9 mouse cellular contexts compared by ENCODE assay signal in the genomic region with DNA sequence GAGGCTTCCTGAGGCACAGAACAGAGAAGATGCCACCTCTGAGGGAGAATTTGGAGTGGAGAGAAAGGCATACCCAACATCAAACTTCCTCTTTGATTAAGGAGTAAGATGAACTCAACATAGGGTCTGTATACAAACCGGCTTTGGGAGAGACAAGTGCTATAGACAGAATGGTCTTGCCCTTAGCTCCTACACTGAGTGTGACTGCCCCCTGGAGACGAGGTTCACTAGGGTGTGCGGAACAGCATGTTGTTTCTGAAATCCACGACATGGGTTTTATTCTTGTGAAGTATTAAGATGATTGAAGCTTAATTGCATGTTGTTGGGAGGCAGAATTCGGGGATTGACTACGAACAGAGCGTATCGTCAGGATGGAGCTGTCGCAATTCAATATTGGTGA.
DNase-seq lines count a peak whose midpoint lies in the region; ATAC-seq and TF ChIP-seq lines count a peak whose summit lies in the region.
"Had no signal": no experiment of that assay in that cellular context is flagged by ENCODE, and none has a peak within 500 bp of the region (broad histone marks: within the 10 kb centered on the region; RNA-seq: fewer than 3 reads in every experiment).

No protein-coding gene starts in this region.

- no peak for ATAC-seq in hindbrain, postnatal 0 days
- no peak for ATAC-seq in hindbrain, embryonic 12.5 days (ENCODE audit: low FRiP score)
- peak; percentile 72 for ATAC-seq in CD4-positive, CD25-positive, alpha-beta regulatory T cell, adult 4 months
- peak; percentile 68 to 81; a peak in 3 of 4 replicates for ATAC-seq in hematopoietic stem cell, adult 5-6 weeks (replicated peaks in 1 of 2; ENCODE audit: insufficient read depth in 1 of 2, low FRiP score in 2 of 2, low TSS enrichment in 1 of 2, low read depth in 1 of 2, poor library complexity in 2 of 2, severe bottlenecking in 2 of 2)

- no peak overlapping the region for H3K27ac ChIP-seq in hindbrain, postnatal 0 days
- H3K27ac ChIP-seq in hindbrain, embryonic 12.5 days, result no peak overlapping the region
- H3K27ac ChIP-seq: hindbrain, embryonic 15.5 days had no signal

- TF ChIP-seq POLR2A in lung, adult 2 months (IDR thresholded peaks at IDR 0.05; ENCODE audit: borderline replicate concordance, extremely low read depth, low read depth, low read length), result no peak

- H3K9ac ChIP-seq in hindbrain, postnatal 0 days (replicated peaks; ENCODE audit: low read length), result no peak overlapping the region
- no peak overlapping the region for H3K9ac ChIP-seq in hindbrain, embryonic 12.5 days
- H3K9ac ChIP-seq: hindbrain, embryonic 15.5 days had no signal

- 76% methylated on average over 9 of the region's 9 CpGs for WGBS in hindbrain, postnatal 0 days
- WGBS in hindbrain, embryonic 12.5 days, result 84% methylated on average over 9 of the region's 9 CpGs
- 72% methylated on average over 9 of the region's 9 CpGs for WGBS in lung, adult 2 months

- H3K27me3 ChIP-seq in hindbrain, postnatal 0 days (ENCODE audit: insufficient read depth, low read length), result no peaks in the 10 kb centered on the region
- H3K27me3 ChIP-seq in hindbrain, embryonic 12.5 days, result no peaks in the 10 kb centered on the region
- H3K27me3 ChIP-seq: hindbrain, embryonic 15.5 days had no signal

- H3K4me1 ChIP-seq in hindbrain, postnatal 0 days (ENCODE audit: insufficient read depth, low read length), result no peaks in the 10 kb centered on the region
- no peaks in the 10 kb centered on the region for H3K4me1 ChIP-seq in hindbrain, embryonic 12.5 days
- no peaks in the 10 kb centered on the region; the same call in 1 of the 2 replicates for H3K4me1 ChIP-seq in lung, adult 2 months (ENCODE audit: control insufficient read depth, insufficient read depth, low read length)
- H3K4me1 ChIP-seq: hindbrain, embryonic 15.5 days had no signal

- H3K4me3 ChIP-seq in hindbrain, postnatal 0 days (ENCODE audit: low read length), result no peak overlapping the region
- no peak overlapping the region for H3K4me3 ChIP-seq in hindbrain, embryonic 12.5 days
- H3K4me3 ChIP-seq in lung, adult 2 months (replicated peaks; ENCODE audit: extremely low read depth, low read depth, low read length), result no peak overlapping the region
- H3K4me3 ChIP-seq: hindbrain, embryonic 15.5 days had no signal

- no peak overlapping the region for H3K4me2 ChIP-seq in hindbrain, postnatal 0 days (ENCODE audit: low read depth, low read length)
- H3K4me2 ChIP-seq in hindbrain, embryonic 12.5 days (replicated peaks), result no peak overlapping the region
- H3K4me2 ChIP-seq: hindbrain, embryonic 15.5 days had no signal

- no peaks in the 10 kb centered on the region for H3K9me3 ChIP-seq in hindbrain, postnatal 0 days (ENCODE audit: low read length)
- no peaks in the 10 kb centered on the region for H3K9me3 ChIP-seq in hindbrain, embryonic 12.5 days (replicated peaks)
- H3K9me3 ChIP-seq: hindbrain, embryonic 15.5 days had no signal

- DNase-seq in hindbrain, postnatal 0 days (ENCODE audit: low spot score), result no peak
- peak; percentile 77 to 81 for DNase-seq in adrenal gland, postnatal 36 days
- peak; percentile 37 for DNase-seq in lung, adult 2 months
- peak; percentile 27 to 65 for DNase-seq in spleen, postnatal 4 days (ENCODE audit: low spot score in 2 of 2)
- no peak for DNase-seq in cerebellum, postnatal 36 days

- H3K36me3 ChIP-seq in hindbrain, postnatal 0 days (ENCODE audit: insufficient read depth, low read length), result no peaks in the 10 kb centered on the region
- no peaks in the 10 kb centered on the region for H3K36me3 ChIP-seq in hindbrain, embryonic 12.5 days
- H3K36me3 ChIP-seq: hindbrain, embryonic 15.5 days had no signal

- TF ChIP-seq CTCF in hindbrain, postnatal 0 days (IDR thresholded peaks at IDR 0.05; ENCODE audit: low read depth), result peak; percentile 48
- peak; percentile 78 for TF ChIP-seq CTCF in lung, adult 2 months (IDR thresholded peaks at IDR 0.05; ENCODE audit: insufficient read depth, low read length)

Comparison
In these comparisons a context has a peak if more than half of its experiments do, and no peak if none do; other contexts are left out.
1. ATAC-seq: peak in CD4-positive, CD25-positive, alpha-beta regulatory T cell, adult 4 months (single experiment) and hematopoietic stem cell, adult 5-6 weeks (2 of 2); none in hindbrain, postnatal 0 days (single experiment) and hindbrain, embryonic 12.5 days (single experiment).
2. DNase-seq: peak in adrenal gland, postnatal 36 days (2 of 2), lung, adult 2 months (single experiment) and spleen, postnatal 4 days (2 of 2); none in hindbrain, postnatal 0 days (single experiment) and cerebellum, postnatal 36 days (0 of 2).